Mouse (Mus musculus) 3134 (cell line): Measurements from ENCODE around the gene Rims1.

Experiments used
- DNase-seq: peaks from one replicate; pipeline ENCODE4 v3.0.0-alpha.2; 2011; ENCODE audit warnings: low spot score; ENCODE audit not compliant: insufficient read length; ENCODE audit errors: extremely low read depth

Gene Rims1

GRCm38 (mm10) chr1:22596197-22596596, 209.6 kb downstream of the Rims1 start:
- no peak for DNase-seq

DNA sequence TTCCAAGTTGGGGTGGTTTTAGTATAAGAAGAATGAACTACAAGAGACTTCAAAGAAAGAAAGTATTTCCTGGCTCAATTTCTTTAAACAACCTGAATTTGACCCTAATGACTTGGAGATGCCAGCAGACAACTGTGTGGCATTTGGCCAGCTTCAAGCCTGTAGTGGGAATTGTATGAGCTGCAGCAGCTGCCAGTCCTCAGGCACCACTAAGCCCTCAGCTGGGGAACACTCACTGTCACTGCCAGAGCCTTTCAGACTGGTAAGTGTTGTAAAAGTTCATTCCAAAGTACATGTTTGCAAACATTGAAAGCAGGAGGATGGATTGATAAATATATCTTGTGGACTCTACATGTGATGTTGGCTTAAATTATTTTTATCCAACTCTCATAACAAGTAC, 211.0 kb downstream of the Rims1 start:
- DNase-seq, result no peak

DNA sequence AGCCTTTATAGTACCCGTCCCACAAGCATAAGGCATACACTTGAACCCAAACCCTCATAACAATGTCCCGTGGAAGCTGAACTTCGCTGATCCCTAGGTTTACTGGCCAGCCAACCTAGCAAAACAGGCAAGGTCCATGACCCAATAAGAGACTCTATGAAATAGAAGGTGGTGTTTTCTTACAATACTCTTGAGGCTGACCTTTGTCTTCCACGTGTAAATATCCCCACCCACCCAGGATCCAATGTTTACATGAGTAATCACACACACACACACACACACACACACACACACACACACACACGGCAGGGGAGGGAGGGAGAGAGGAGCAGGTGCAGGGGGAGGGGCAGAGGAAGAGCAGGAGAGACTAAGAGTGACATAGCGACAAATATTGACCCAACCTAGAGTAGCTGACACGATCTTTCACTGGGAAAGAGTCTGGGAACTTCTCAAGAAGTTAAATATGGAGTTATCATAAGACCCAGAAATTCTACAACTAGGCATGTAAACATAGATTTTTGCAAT, 217.9 kb downstream of the Rims1 start:
- DNase-seq, result no peak

GRCm38 (mm10) chr1:22585560-22585959, 220.2 kb downstream of the Rims1 start:
- DNase-seq, result no peak

DNA sequence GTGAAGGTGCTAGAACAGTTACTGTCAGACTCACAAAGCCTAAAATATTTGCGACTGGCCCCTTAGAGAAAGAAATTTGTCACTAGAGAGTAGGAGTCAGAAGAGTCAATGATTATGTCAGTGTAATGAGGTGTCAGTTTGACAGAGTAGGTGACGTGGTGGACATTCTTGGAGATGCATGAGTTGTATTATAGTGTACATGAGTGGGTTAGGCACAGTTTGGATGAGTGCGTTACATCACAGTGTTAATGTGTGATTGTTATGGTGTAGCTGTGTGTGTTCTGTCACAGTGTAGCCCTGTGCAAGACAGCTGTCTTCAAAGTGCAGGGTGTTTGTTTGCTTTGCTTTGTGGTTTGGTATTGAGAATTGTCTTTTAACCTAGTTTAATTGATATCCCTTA, 226.3 kb downstream of the Rims1 start:
- DNase-seq, result no peak

DNA sequence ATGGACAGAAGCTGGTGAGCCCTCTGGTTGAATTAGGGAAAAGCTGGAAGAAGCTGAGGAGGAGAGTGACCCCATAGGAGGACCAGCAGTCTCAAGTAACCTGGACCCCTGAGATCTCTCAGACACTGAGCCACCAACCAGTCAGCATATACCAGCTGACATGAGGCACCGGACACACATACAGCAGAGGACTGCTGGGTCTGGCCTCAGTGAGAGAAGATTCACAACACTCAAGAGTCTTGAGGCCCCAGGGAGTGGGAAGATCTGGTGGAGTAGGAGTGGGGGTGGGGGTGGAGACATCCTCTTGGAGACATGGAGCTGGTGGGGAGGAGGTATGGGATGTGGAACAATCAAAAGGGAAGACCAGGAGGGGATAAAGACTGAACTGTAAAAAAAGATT, 233.1 kb downstream of the Rims1 start:
- no peak for DNase-seq

DNA sequence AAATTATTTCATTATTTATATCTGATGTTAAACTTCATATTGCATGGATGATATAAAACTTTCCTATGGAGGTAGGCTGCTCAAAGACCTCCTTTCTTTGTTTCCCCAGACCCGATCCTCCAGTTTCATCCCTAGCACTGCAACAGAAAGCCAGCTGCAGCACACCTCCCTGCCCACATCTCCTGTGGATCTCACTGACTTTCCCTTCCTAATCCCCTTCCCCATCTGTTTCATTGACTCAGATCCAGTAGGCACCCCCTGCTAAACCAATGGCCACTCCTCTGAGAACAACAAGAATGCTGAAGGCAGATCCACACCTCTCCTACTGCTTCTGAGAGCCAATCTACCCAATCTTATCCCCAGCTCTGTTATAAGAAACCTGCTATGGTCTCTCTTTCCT, 259.5 kb downstream of the Rims1 start:
- DNase-seq, result no peak

DNA sequence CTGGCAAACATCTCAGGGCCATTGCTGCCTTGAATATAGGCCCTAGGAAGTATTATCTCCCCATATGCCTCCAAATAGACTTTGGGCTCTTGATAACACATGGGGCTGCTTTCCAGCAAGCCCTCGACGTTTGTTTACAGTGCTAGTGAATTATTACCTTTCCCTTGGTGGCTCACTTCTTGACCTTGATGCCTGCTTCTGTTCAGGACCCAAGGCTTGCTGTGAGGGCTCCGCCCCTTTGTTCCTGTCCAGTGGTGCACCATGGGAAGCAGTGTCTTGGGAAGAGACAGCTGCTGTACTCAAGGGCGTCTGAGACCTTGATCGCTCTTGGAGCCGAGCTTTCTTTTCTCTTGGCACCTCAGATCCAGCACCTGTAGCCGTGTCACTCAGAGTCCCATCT, 267.7 kb downstream of the Rims1 start:
- DNase-seq, result no peak

GRCm38 (mm10) chr1:22536776-22537175, 269.0 kb downstream of the Rims1 start:
- no peak for DNase-seq

DNA sequence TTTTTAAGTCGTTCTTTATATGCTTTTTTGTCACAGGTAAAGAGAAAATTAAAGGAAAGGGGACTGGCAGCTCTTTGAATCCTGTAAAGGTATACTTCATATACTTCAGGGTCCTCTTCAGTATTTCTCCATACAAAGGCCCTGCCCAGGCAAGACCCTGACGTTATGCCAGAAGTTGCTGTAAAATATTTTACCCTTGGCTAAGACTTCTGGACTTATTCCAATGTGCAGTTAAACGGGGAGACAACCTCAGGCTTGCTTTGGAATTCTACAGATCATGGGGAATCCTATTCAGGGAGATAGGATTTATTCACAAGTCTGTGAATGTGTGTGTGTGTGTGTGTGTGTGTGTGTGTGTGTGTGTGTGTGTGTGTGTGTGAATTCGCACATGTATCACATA, 270.7 kb downstream of the Rims1 start:
- no peak for DNase-seq

- DNase-seq, result peak; percentile 9
These were observed 272.4 kb downstream of the Rims1 start for GRCm38 (mm10) chr1:22533146-22534096.

DNA sequence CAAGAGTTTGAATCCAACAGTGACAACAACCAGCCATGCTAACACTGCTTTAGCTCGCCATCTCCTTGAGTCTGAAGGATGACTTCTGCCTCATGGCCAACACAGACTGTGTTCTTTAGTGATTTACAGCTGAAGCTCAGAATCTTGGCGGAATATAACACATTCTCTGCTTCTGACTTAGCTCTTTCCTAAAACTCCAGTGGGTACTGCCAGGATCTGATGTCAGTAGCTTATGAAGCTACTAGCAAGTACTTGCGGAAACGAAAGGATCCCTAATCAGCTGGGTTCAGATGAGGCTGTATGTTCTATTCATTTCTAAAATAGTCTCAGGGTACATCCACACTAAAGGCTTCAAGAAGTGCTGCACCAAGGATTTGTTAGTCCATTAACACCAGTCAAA, 290.7 kb downstream of the Rims1 start:
- no peak for DNase-seq

DNA sequence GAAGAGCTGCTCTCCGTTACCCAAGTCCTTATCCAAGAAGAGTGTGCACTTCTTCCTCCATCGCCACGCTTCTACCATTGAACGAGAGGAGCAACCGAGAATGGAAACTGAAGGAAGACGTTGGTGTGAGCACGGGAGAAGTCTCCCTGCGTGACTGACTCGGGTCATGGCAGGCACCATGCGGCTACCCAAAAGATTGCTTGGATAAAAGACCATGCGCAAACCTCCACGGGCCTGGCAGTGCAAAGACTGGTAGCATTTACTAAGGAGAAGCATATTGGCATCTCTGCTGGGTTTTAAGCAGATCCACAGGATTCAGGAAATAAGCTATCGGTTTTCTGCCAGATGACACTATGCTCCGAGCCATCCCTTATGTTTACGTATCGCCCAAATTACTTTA, 293.4 kb downstream of the Rims1 start:
- DNase-seq, result no peak

GRCm38 (mm10) chr1:22511614-22512013, 294.2 kb downstream of the Rims1 start:
- DNase-seq, result no peak

- no peak for DNase-seq
These were observed 296.8 kb downstream of the Rims1 start for GRCm38 (mm10) chr1:22508735-22509615.

GRCm38 (mm10) chr1:22487270-22487864, 318.4 kb downstream of the Rims1 start:
- no peak for DNase-seq

DNA sequence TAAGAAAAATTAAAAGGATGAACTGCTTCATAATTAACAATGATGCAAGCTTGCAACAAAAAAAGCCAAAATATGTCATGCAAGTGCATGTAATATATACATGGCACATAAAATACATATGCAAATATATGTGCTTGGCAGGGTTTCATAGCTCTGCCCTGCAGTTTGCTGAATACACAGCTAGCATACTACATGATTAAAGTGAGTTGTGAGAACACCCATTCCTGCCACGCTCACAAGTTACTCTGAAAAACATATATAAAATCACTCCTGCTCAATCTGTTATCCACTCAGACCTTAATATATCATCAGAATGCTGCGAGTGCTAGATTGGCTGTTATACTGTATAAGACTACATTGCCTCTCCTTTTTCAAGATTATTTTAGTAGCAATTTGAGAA, 329.6 kb downstream of the Rims1 start:
- no peak for DNase-seq

- DNase-seq, result no peak
These were observed 338.8 kb downstream of the Rims1 start for GRCm38 (mm10) chr1:22467033-22467432.

DNA sequence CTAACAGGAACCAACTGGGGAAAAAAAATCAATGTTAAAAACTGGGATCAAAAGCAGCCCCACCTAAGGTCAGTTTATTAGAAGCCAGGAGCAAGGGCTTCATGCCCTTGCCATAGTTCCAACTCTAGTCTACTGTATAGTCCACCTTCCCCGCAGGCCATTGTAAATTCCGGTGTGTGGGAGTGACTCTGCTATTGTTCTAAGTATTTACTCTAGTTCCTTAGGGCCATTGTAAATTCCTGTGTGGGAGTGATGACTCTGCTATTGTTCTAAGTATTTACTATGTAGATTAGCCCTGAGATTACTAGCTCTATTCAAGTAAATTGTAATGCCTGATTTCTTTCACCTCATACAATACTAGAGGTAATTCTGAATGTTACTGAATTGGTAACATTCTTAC, 339.2 kb downstream of the Rims1 start:
- DNase-seq, result no peak

GRCm38 (mm10) chr1:22424020-22424419, 381.8 kb downstream of the Rims1 start:
- DNase-seq, result no peak

GRCm38 (mm10) chr1:22422102-22422501, 383.7 kb downstream of the Rims1 start:
- peak; percentile 14 for DNase-seq
